ENCODE assay signal across 9 mouse cellular contexts in genomic region chr5:107167373-107167772, GRCm38 (mm10).
DNase-seq lines count a peak whose midpoint lies in the region; ATAC-seq and TF ChIP-seq lines count a peak whose summit lies in the region.
"Had no signal": no experiment of that assay in that cellular context is flagged by ENCODE, and none has a peak within 500 bp of the region (broad histone marks: within the 10 kb centered on the region; RNA-seq: fewer than 3 reads in every experiment).

No protein-coding gene starts in this region.

- 33% methylated on average over 12 of the region's 12 CpGs for WGBS in hindbrain, postnatal 0 days
- WGBS in stomach, postnatal 0 days: 11% methylated on average over 12 of the region's 12 CpGs

- no peaks in the 10 kb centered on the region for H3K27me3 ChIP-seq in hindbrain, postnatal 0 days (ENCODE audit: insufficient read depth, low read length)
- H3K27me3 ChIP-seq in stomach, postnatal 0 days (ENCODE audit: control insufficient read depth, insufficient read depth, low read length): no peaks in the 10 kb centered on the region

- no peaks in the 10 kb centered on the region for H3K36me3 ChIP-seq in hindbrain, postnatal 0 days (ENCODE audit: insufficient read depth, low read length)
- H3K36me3 ChIP-seq in stomach, postnatal 0 days (ENCODE audit: control insufficient read depth, insufficient read depth, low read length): no peaks in the 10 kb centered on the region

- H3K9me3 ChIP-seq in hindbrain, postnatal 0 days (ENCODE audit: low read length): no peaks in the 10 kb centered on the region
- H3K9me3 ChIP-seq in stomach, postnatal 0 days (ENCODE audit: control insufficient read depth, low read length): no peaks in the 10 kb centered on the region

- TF ChIP-seq CTCF in hindbrain, postnatal 0 days (IDR thresholded peaks at IDR 0.05; ENCODE audit: low read depth): no peak
- no peak for TF ChIP-seq CTCF in stomach, postnatal 0 days (IDR thresholded peaks at IDR 0.05; ENCODE audit: low read depth)

- peak overlapping the region; percentile 9; the same call in 1 of the 2 replicates for H3K4me3 ChIP-seq in hindbrain, postnatal 0 days (ENCODE audit: low read length)
- H3K4me3 ChIP-seq in stomach, postnatal 0 days (ENCODE audit: low read depth, low read length): no peak overlapping the region
- H3K4me3 ChIP-seq: erythroblast, embryonic 14.5 days had no signal

- no peak overlapping the region for H3K27ac ChIP-seq in hindbrain, postnatal 0 days
- peak overlapping the region; percentile 86 for H3K27ac ChIP-seq in stomach, postnatal 0 days (replicated peaks)

- no peak for TF ChIP-seq EP300 in stomach, postnatal 0 days (optimal IDR thresholded peaks at IDR 0.05)

- no peaks in the 10 kb centered on the region for H3K4me1 ChIP-seq in hindbrain, postnatal 0 days (ENCODE audit: insufficient read depth, low read length)
- peaks cover 7% of the 10 kb centered on the region; the same call in 1 of the 2 replicates for H3K4me1 ChIP-seq in stomach, postnatal 0 days (replicated peaks; ENCODE audit: control insufficient read depth, insufficient read depth)

- no peak overlapping the region for H3K9ac ChIP-seq in hindbrain, postnatal 0 days (replicated peaks; ENCODE audit: low read length)
- peak overlapping the region; percentile 35; the same call in 1 of the 2 replicates for H3K9ac ChIP-seq in stomach, postnatal 0 days (ENCODE audit: low read length)

- peak overlapping the region; percentile 38 for H3K4me2 ChIP-seq in hindbrain, postnatal 0 days (ENCODE audit: low read depth, low read length)
- H3K4me2 ChIP-seq in stomach, postnatal 0 days (replicated peaks; ENCODE audit: low read depth): peak overlapping the region; percentile 34

- ATAC-seq in hindbrain, postnatal 0 days: no peak
- peak; percentile 41; the same call in 1 of the 2 replicates for ATAC-seq in stomach, postnatal 0 days (ENCODE audit: low FRiP score, low TSS enrichment)

- peak; percentile 9 to 25 for DNase-seq in frontal cortex, postnatal 36 days (ENCODE audit: low spot score in 2 of 2)
- DNase-seq in frontal cortex, postnatal 14 days (ENCODE audit: low spot score in 2 of 2): no peak
- DNase-seq in right cerebral cortex, adult 2 months (ENCODE audit: low spot score in 2 of 2): peak; percentile 17 to 18
- no peak for DNase-seq in right cerebral cortex, postnatal 10 days (ENCODE audit: low spot score in 2 of 2)
- DNase-seq in hindbrain, postnatal 0 days (ENCODE audit: low spot score): no peak
- no peak for DNase-seq in stomach, postnatal 0 days (ENCODE audit: low spot score)
- DNase-seq in T-cell, adult 2 months (ENCODE audit: low spot score): no peak
- DNase-seq in thymus, postnatal 25 days: no peak

Comparison
In these comparisons a context has a peak if more than half of its experiments do, and no peak if none do; other contexts are left out.
1. DNase-seq: peak in frontal cortex, postnatal 36 days (2 of 2) and right cerebral cortex, adult 2 months (2 of 2); none in frontal cortex, postnatal 14 days (0 of 2), right cerebral cortex, postnatal 10 days (0 of 2), hindbrain, postnatal 0 days (single experiment), stomach, postnatal 0 days (single experiment), T-cell, adult 2 months (single experiment) and thymus, postnatal 25 days (single experiment).